Mouse (Mus musculus): ENCODE results near the gene Klhl33. TPM values are rescaled to one million over a fixed set of nuclear protein-coding genes. Genes with fewer than 3 reads are reported as not detected.
A peak's percentile ranks its signal among the peaks of the same experiment; 100 is the strongest.
"Not testable (repeated sequence)": the region's sequence is repeated elsewhere in the genome, so short reads cannot be mapped to it uniquely, and the experiment has no call there.

The Klhl33 gene
- polyA plus RNA-seq, 1 experiment from 2014 or later: 0.11 TPM

DNA sequence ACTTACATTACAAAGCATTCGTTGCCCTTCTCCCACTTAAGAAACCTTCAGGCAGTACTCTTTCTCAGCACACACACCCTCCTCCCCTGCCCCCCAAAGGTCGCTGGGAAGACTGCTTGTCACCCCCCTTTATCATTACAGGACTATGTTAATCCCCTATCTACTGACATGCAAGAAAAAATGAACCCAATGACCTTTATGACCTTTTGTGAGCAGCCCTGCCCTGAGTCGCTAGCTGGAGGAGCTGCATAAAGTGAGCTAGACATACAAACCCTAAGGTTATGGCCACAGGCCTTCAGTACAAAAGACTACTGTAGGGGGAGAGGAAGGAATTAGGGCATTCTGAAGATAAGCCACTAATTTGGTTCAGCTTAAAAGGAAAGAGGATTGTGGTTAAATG is 14.0 kb upstream of the Klhl33 start:
- no peak overlapping the region for H3K4me3 ChIP-seq (ENCODE audit: low read depth, low read length)
- H3K9me3 ChIP-seq (ENCODE audit: control insufficient read depth, low read length): no peaks in the 10 kb centered on the region
- H3K4me2 ChIP-seq (ENCODE audit: low read length): no peak overlapping the region
- 55% methylated on average over 3 of the region's 3 CpGs for WGBS
- H3K4me1 ChIP-seq (replicated peaks; ENCODE audit: control insufficient read depth, insufficient read depth, low read length): no peaks in the 10 kb centered on the region
- no peak overlapping the region for H3K9ac ChIP-seq (ENCODE audit: low read length)
- H3K27me3 ChIP-seq (replicated peaks; ENCODE audit: control insufficient read depth, insufficient read depth, low read length): no peaks in the 10 kb centered on the region
- DNase-seq (ENCODE audit: low spot score) (no peak), ATAC-seq (replicated peaks; ENCODE audit: low FRiP score, low TSS enrichment, low read depth) (no peak)
- peaks cover 50% of the 10 kb centered on the region for H3K36me3 ChIP-seq (ENCODE audit: control insufficient read depth, insufficient read depth, low read length)
- H3K27ac ChIP-seq (ENCODE audit: low read depth): no peak overlapping the region

DNA sequence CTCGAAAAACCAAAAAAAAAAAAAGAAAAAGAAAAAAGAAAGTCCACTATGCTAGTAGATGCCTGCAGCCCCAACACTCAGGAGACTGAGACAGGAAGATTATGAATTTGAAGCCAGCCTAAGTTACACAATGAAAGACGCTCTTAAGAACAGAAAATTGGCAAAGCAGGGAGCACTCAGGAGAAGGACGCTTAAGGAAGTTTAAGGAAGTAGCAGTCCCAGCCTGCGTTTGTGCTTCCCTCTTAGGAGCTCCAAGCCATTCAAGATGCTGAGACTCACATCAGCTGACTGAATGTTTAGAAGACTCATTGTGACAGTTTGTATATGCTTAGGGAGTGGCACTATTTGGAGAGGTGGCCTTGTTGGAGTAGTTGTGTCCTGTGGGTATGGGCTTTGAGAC is 10.8 kb upstream of the Klhl33 start:
- Histone ChIP-seq H3K9ac (ENCODE audit: low read length) (no peak overlapping the region), H3K36me3 (ENCODE audit: control insufficient read depth, insufficient read depth, low read length) (peaks cover 21% of the 10 kb centered on the region), H3K4me2 (ENCODE audit: low read length) (no peak overlapping the region), H3K4me3 (ENCODE audit: low read depth, low read length) (no peak overlapping the region), H3K27ac (ENCODE audit: low read depth) (no peak overlapping the region), H3K27me3 (replicated peaks; ENCODE audit: control insufficient read depth, insufficient read depth, low read length) (no peaks in the 10 kb centered on the region), H3K9me3 (ENCODE audit: control insufficient read depth, low read length) (no peaks in the 10 kb centered on the region), H3K4me1 (replicated peaks; ENCODE audit: control insufficient read depth, insufficient read depth, low read length) (no peaks in the 10 kb centered on the region)
- no peak for DNase-seq (ENCODE audit: low spot score)
- 70% methylated on average over 4 of the region's 4 CpGs for WGBS
- no peak for ATAC-seq (replicated peaks; ENCODE audit: low FRiP score, low TSS enrichment, low read depth)

DNA sequence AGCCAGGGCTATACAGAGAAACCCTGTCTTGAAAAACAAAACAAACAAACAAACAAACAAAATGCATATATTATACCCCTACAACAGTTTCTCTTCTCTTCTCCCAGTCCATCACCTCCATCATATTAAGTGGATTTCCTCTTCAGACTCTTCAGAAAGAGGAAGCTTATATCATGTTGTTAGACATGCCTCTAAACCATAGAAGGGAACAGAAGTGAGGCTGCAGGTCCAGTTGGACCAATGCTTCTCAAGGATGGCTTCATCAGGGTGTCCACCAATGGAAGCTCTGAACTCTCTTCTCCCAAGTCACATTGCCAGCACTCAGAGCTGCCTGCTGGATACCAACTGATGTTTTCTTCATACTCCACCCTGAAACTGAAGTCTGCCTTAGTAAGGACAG is 8.0 kb upstream of the Klhl33 start:
- not testable (repeated sequence) for H3K9me3 ChIP-seq (ENCODE audit: control insufficient read depth, low read length)

DNA sequence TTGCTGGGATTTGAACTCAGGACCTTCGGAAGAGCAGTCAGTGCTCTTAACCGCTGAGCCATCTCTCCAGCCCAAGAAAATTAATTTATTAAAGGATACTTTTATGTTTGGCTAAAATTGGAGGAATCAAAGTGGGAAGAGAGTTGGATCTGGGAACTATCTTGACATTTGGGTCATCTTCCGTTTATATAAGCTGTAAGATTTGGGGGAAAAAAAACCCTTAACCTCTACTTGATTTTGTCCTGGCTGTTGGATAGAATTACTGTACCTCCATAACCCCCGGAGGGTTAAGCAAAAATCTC is 7.5 kb upstream of the Klhl33 start:
- Histone ChIP-seq H3K9me3 (ENCODE audit: control insufficient read depth, low read length) (no peaks in the 10 kb centered on the region), H3K27me3 (replicated peaks; ENCODE audit: control insufficient read depth, insufficient read depth, low read length) (no peaks in the 10 kb centered on the region), H3K4me3 (ENCODE audit: low read depth, low read length) (no peak overlapping the region), H3K36me3 (ENCODE audit: control insufficient read depth, insufficient read depth, low read length) (no peaks in the 10 kb centered on the region), H3K4me2 (ENCODE audit: low read length) (no peak overlapping the region), H3K4me1 (replicated peaks; ENCODE audit: control insufficient read depth, insufficient read depth, low read length) (no peaks in the 10 kb centered on the region), H3K27ac (ENCODE audit: low read depth) (no peak overlapping the region), H3K9ac (ENCODE audit: low read length) (no peak overlapping the region)
- ATAC-seq (replicated peaks; ENCODE audit: low FRiP score, low TSS enrichment, low read depth) (no peak), DNase-seq (ENCODE audit: low spot score) (no peak)
- WGBS: 80% methylated on average over 4 of the region's 4 CpGs

More for the DNA sequence above, 8.0 kb upstream of the Klhl33 start:
- not testable (repeated sequence) for H3K27ac ChIP-seq (ENCODE audit: low read depth); DNase-seq (ENCODE audit: low spot score); H3K4me3 ChIP-seq (ENCODE audit: low read depth, low read length); ATAC-seq (replicated peaks; ENCODE audit: low FRiP score, low TSS enrichment, low read depth); H3K4me1 ChIP-seq (replicated peaks; ENCODE audit: control insufficient read depth, insufficient read depth, low read length); H3K9ac ChIP-seq (ENCODE audit: low read length); H3K27me3 ChIP-seq (replicated peaks; ENCODE audit: control insufficient read depth, insufficient read depth, low read length); H3K36me3 ChIP-seq (ENCODE audit: control insufficient read depth, insufficient read depth, low read length); H3K4me2 ChIP-seq (ENCODE audit: low read length)

DNA sequence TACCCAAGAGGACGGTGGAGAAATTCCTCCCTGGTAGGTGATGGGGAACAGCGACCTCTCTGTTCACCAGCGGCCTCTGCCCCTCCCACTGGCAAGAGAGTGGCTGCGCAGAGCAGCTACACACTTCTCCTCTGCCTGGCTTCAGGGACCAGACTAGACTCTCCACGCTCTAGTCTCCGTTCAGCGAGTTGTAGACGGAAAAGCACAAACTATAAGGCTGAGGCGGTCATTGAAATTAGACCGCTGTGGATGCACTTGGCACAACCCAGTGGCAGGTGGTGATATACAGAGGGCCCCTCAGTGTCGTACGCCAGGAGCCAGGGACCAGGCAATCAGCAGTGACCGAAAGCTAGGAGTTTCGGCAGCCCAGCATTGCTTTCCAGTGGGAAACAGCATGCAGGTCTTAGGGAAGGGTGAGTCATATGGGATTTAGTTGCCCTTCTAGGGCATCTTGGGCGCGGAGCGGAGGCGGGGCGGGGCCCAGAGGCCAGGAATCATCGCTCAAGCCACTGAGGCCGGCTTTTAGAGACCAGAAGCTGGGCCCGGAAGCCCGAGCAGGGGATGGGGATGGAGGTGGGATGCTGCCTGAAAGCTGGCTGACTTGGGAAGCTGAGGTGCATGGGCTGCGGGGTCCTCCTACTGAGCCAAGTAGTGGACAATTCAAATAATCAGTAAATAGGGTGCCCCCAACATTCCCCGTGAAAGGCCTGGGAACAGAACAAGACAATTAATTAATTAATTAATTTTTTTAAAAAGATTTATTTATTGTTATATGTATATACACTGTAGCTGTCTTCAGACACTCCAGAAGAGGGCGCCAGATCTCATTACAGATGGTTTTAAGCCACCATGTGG is 6.9 kb upstream of the Klhl33 start:
- Histone ChIP-seq H3K4me2 (ENCODE audit: low read length) (peak overlapping the region; percentile 66), H3K9me3 (ENCODE audit: control insufficient read depth, low read length) (no peaks in the 10 kb centered on the region), H3K27me3 (replicated peaks; ENCODE audit: control insufficient read depth, insufficient read depth, low read length) (no peaks in the 10 kb centered on the region), H3K9ac (ENCODE audit: low read length) (peak overlapping the region; percentile 37; the same call in 1 of the 2 replicates), H3K27ac (ENCODE audit: low read depth) (no peak overlapping the region), H3K36me3 (ENCODE audit: control insufficient read depth, insufficient read depth, low read length) (no peaks in the 10 kb centered on the region), H3K4me3 (ENCODE audit: low read depth, low read length) (peak overlapping the region; percentile 39), H3K4me1 (replicated peaks; ENCODE audit: control insufficient read depth, insufficient read depth, low read length) (no peaks in the 10 kb centered on the region)
- ATAC-seq (replicated peaks; ENCODE audit: low FRiP score, low TSS enrichment, low read depth) (peak; percentile 85), DNase-seq (ENCODE audit: low spot score) (peak; percentile 79)
- 5% methylated on average over 26 of the region's 26 CpGs for WGBS

DNA sequence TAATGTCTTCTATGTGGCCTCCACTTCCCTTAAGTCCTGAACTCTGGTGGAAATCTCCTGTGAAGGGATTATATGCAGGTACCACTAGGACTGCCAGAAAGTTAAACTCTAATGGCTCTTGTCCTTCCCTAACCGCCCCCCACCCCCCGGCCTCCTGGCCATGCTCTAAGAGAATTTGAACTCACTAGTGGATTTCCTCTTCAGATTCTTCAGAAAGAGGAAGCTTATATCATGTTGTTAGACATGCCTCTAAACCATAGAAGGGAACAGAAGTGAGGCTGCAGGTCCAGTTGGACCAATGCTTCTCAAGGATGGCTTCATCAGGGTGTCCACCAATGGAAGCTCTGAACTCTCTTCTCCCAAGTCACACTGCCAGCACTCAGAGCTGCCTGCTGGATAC is 685 bp upstream of the Klhl33 start:
- WGBS: 86% methylated on average over 2 of the region's 2 CpGs
- H3K4me2 ChIP-seq (ENCODE audit: low read length): not testable (repeated sequence)

DNA sequence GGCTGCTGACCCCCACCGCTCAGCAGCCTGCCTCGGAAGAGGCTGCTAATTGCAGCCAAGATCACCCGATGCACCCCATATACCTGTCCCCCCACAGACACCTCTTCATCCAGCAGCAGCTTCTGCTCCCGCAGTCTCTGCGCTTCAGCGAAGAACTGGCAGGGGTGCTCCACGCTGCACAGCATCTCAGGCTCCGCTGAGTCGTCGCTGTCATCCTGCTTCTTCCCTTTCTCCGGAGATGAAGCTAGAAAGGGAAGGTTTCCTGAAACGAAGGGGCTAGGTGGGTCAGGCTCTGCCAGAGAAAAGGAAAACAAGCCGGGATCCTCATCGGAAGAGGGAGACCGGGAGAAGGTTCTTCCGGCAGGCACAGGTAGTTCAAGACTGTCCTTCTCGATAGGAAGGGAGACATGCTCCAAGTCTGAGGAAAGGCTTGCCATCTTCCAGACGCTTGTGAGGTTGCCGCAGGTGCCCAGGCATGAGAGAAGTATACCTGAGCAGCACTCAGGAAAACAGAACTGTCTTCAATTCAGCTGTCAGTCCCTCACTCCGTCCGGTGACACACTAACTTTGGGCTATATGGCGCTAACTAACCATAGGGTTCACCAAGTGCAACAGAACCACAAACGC is 447 bp downstream of the Klhl33 start:
- H3K9ac ChIP-seq (ENCODE audit: low read length): peak overlapping the region; percentile 45; the same call in 1 of the 2 replicates
- no peaks in the 10 kb centered on the region for H3K36me3 ChIP-seq (ENCODE audit: control insufficient read depth, insufficient read depth, low read length)
- ATAC-seq (replicated peaks; ENCODE audit: low FRiP score, low TSS enrichment, low read depth) (0 out of 2 replicates have a peak, but pooled peaks have one; percentile 45), DNase-seq (ENCODE audit: low spot score) (peak; percentile 64)
- H3K9me3 ChIP-seq (ENCODE audit: control insufficient read depth, low read length): no peaks in the 10 kb centered on the region
- H3K4me3 ChIP-seq (ENCODE audit: low read depth, low read length): peak overlapping the region; percentile 38
- WGBS: 20% methylated on average over 23 of the region's 23 CpGs
- 0 out of 2 replicates have a peak, but pooled peaks cover 4% of the 10 kb centered on the region for H3K4me1 ChIP-seq (replicated peaks; ENCODE audit: control insufficient read depth, insufficient read depth, low read length)
- no peak overlapping the region for H3K27ac ChIP-seq (ENCODE audit: low read depth)
- peak overlapping the region; percentile 83 for H3K4me2 ChIP-seq (ENCODE audit: low read length)
- no peaks in the 10 kb centered on the region for H3K27me3 ChIP-seq (replicated peaks; ENCODE audit: control insufficient read depth, insufficient read depth, low read length)

More for the DNA sequence above, 685 bp upstream of the Klhl33 start:
- not testable (repeated sequence) for ATAC-seq (replicated peaks; ENCODE audit: low FRiP score, low TSS enrichment, low read depth); H3K4me3 ChIP-seq (ENCODE audit: low read depth, low read length); H3K9me3 ChIP-seq (ENCODE audit: control insufficient read depth, low read length); H3K27me3 ChIP-seq (replicated peaks; ENCODE audit: control insufficient read depth, insufficient read depth, low read length); H3K36me3 ChIP-seq (ENCODE audit: control insufficient read depth, insufficient read depth, low read length); H3K27ac ChIP-seq (ENCODE audit: low read depth); H3K4me1 ChIP-seq (replicated peaks; ENCODE audit: control insufficient read depth, insufficient read depth, low read length); H3K9ac ChIP-seq (ENCODE audit: low read length); DNase-seq (ENCODE audit: low spot score)

DNA sequence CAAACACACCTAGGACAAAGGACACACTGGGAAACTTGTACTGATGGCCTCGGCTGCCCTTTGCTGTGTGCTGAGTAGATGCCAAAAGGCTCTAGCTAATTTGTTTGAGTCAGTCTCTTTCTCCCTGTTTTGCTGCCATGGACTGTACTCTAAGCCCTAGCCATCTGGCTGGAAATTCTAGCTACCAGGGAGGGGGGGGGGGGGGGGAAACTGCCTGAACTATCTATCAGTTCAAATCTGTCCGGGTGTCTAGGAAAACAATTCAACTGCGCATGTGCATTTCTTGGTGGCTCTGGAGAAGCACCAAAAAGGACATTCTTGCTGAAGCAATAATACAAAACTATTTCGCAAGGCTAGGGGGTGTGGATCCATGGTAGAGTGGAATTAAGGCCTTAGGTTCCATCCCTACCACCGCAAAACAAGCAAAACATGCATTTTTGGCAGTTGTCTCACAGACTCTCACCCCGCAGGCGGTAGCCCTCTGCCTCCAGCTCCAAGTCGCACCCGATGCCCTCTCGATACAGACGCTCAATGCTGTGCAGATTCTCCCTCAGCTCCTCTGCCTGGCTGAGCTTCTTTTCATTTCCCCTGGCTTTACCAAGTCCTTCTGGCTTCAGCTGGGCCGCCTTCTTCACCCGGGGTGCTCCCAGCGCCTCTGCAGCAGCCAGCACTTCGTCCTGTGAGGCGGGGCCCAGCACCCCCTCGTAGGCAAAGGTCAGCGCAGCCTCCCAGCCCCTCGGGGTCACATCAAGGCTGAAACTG is 1.1 kb downstream of the Klhl33 start:
- Histone ChIP-seq H3K27ac (ENCODE audit: low read depth) (no peak overlapping the region), H3K27me3 (replicated peaks; ENCODE audit: control insufficient read depth, insufficient read depth, low read length) (no peaks in the 10 kb centered on the region), H3K4me1 (replicated peaks; ENCODE audit: control insufficient read depth, insufficient read depth, low read length) (0 out of 2 replicates have a peak, but pooled peaks cover 4% of the 10 kb centered on the region), H3K4me2 (ENCODE audit: low read length) (peak overlapping the region; percentile 83), H3K9ac (ENCODE audit: low read length) (peak overlapping the region; percentile 45; the same call in 1 of the 2 replicates), H3K4me3 (ENCODE audit: low read depth, low read length) (peak overlapping the region; percentile 38), H3K9me3 (ENCODE audit: control insufficient read depth, low read length) (no peaks in the 10 kb centered on the region), H3K36me3 (ENCODE audit: control insufficient read depth, insufficient read depth, low read length) (no peaks in the 10 kb centered on the region)
- 0 out of 2 replicates have a peak, but pooled peaks have one; percentile 13 for ATAC-seq (replicated peaks; ENCODE audit: low FRiP score, low TSS enrichment, low read depth)
- WGBS: 20% methylated on average over 19 of the region's 19 CpGs
- peak; percentile 65 for DNase-seq (ENCODE audit: low spot score)

Measured in intestine, embryonic 14.5 days (tissue).